Mouse (Mus musculus) splenic B cell, adult 2 months (primary cell): ENCODE data around the gene Cdhr1.

Experiments
- DNase-seq: peaks from one replicate; pipeline ENCODE4 v3.0.0-alpha.2; 2011; ENCODE audit warnings: low read depth, low spot score
- H3K27me3 ChIP-seq: 2 replicates; pipeline ENCODE4 v1.6.1; 2012; ENCODE audit warnings: mild to moderate bottlenecking, low read length, moderate library complexity, mixed read lengths; ENCODE audit not compliant: control insufficient read depth, poor library complexity, insufficient read depth, severe bottlenecking
- H3K36me3 ChIP-seq: 2 replicates; pipeline ENCODE4 v1.6.1; 2012; ENCODE audit warnings: mild to moderate bottlenecking, low read length, moderate library complexity, mixed read lengths; ENCODE audit not compliant: control insufficient read depth, poor library complexity, insufficient read depth, severe bottlenecking

Cdhr1 gene

DNA sequence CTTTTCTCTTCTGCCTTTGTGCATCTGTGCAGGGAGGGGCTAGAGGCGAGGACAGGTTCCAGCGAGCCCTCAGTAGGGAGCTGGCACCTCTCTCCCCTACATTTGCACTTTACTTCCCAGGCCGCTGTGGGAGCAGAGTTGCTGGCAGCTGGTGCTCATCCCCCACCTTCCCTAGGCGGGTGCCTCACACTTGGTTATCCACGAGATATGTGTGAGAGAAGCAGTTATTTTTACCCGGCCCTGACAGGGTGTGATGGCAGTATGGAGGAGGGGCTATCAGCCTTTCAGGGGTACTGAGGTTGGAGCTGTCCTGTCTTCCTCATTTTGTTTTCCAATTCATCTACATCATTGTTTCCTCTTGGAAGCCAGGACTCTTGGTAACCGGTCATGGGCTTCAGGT is 7.7 kb upstream of the Cdhr1 start:
- Histone ChIP-seq H3K27me3 (no peaks in the 10 kb centered on the region), H3K36me3 (no peaks in the 10 kb centered on the region)
- no peak for DNase-seq

DNA sequence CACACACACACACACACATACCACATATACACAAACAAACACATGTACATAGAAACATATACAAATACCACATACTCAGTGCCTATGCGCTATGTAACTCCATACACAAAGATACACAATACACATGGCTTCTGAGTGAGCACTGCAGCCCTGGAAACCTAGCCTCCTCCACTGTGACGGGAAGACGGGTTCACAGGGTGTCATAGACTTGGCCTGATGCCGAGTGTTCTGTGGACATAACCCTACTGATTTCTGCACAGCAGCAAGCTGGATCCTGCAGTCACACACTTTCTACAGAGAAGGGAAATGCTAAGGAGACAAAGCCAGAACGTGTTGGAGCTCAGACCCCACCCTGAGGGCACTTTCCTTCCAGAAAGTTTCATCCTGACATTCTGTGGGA is 6.6 kb upstream of the Cdhr1 start:
- Histone ChIP-seq H3K27me3 (no peaks in the 10 kb centered on the region), H3K36me3 (no peaks in the 10 kb centered on the region)
- DNase-seq = no peak

DNA sequence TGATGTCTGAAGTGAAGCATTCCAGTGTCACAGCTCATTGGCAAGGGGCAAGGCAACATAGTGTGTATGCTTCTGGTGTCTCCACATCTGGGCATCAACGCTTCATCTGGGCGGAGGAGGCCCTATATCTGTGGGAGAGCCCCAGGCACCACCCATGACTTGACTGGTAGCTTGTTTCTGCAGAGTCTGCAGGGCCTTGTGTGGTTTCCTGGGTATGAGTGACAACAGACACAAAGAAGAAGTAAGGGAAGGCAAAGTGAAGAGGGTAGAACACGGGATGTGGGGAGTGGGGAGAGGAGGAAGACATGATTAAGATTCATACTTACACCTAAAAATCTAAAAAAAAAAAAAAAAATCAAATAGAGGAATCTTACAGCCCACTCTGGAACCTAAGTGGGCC is 4.3 kb upstream of the Cdhr1 start:
- DNase-seq = no peak
- no peaks in the 10 kb centered on the region for H3K27me3 ChIP-seq
- H3K36me3 ChIP-seq = no peaks in the 10 kb centered on the region

DNA sequence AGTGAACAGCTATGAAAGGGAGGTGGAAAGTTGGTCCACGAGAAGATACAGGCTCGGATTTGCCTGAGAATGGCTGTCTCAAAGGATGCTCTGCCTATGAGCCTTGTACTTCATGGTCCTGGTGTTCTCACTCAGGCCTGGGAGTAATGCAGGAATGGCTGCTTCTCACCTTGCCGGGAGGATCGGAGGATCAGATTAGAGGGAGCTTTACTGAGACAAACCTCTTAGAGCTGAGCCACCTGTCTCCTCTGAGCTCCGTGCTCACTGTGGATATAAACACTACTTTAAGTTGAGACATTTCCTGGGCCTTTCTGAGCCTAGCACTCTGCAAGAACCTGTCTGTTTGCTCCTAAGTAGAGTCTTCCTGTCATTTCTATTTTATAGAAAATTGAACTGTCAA is 3.4 kb upstream of the Cdhr1 start:
- no peak for DNase-seq
- Histone ChIP-seq H3K36me3 (no peaks in the 10 kb centered on the region), H3K27me3 (no peaks in the 10 kb centered on the region)

DNA sequence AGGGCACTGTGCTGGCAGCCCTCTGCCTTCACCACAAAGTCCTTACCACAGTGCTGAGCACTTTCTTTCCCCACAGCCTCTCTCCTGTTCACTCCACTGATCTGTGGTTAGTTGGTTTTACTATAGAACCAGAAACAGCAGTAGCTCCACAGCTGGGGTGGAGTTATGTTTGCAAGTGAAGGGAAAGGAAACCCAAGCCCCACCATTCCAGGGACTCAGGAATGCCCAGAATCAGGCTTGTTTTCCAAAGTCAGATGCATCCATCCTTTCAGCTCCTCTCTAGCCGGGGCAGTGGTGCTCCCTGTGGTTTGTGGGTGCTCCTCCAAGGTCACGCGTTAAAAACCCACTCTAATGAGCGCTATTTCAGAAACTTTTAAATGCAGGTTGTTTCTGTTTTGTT is 2.6 kb downstream of the Cdhr1 start:
- no peak for DNase-seq
- Histone ChIP-seq H3K27me3 (no peaks in the 10 kb centered on the region), H3K36me3 (no peaks in the 10 kb centered on the region)

DNA sequence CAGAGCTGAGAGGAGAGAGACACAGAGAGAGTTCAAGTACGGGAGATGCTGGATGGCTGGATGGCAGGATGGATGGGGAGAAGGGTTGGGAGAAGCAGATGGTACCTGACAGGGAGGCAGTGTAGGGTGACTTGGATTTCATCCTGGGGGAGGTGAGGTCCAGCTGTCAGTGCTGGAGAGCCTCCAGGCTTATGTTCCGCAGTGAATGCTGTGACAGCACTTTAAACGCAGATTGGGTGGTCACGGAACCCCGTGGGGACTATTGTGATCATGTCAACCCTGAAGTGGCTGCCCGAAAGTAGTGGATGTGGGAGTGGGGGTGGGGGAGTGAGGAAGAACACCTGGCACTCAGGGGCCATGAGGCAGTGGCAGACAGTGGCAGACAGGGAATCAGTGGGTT is 3.7 kb downstream of the Cdhr1 start:
- no peaks in the 10 kb centered on the region for H3K27me3 ChIP-seq
- no peaks in the 10 kb centered on the region for H3K36me3 ChIP-seq
- no peak for DNase-seq

- Histone ChIP-seq H3K36me3 (no peaks in the 10 kb centered on the region), H3K27me3 (no peaks in the 10 kb centered on the region)
- DNase-seq = no peak
Measured at GRCm38 (mm10) chr14:37083755-37084154, 14.4 kb downstream of the Cdhr1 start.

DNA sequence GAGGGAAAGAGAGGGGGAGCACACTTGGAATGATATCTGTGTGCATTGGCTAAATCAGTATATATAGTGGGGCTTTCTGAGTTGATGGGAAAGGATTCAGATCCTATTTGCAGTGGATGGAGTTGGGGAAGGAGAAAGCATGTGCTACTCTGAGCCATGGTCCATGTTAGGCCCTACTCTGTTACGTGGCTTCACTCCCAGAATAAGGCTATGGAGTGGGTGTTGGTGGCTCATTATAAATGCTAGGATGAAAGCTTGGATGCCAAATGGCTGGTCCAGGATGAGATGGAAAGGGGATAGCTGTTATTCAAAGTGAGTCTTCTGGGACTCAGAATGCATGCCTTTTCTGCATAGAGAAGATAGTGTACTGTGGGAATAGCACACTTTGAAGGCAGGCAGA is 17.4 kb downstream of the Cdhr1 start:
- Histone ChIP-seq H3K36me3 (no peaks in the 10 kb centered on the region), H3K27me3 (no peaks in the 10 kb centered on the region)
- no peak for DNase-seq

DNA sequence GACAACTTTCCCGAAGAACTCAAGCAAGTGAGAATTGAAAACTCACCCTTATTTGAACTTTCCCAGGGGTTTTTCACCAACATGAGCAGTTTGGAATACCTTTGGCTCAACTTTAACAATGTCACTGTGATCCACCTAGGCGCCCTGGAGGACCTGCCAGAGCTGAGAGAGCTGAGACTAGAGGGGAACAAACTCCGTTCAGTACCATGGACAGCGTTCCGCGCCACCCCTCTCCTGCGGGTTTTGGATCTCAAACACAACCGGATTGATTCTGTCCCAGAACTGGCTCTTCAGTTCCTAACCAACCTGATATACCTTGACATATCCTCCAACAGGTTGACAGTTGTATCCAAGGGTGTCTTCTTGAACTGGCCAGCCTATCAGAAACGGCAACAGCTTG is 29.6 kb downstream of the Cdhr1 start:
- Histone ChIP-seq H3K27me3 (no peaks in the 10 kb centered on the region), H3K36me3 (no peaks in the 10 kb centered on the region)
- peak; percentile 1 for DNase-seq

- no peak for DNase-seq
- no peaks in the 10 kb centered on the region for H3K36me3 ChIP-seq
- no peaks in the 10 kb centered on the region for H3K27me3 ChIP-seq
Measured at GRCm38 (mm10) chr14:37067629-37068028, 30.5 kb downstream of the Cdhr1 start, which contains the start of gene Lrit2. Lrit2 (plus strand) TSS chr14:37067929.

GRCm38 (mm10) chr14:37066636-37067035 is 31.5 kb downstream of the Cdhr1 start:
- no peaks in the 10 kb centered on the region for H3K27me3 ChIP-seq
- DNase-seq = no peak
- no peaks in the 10 kb centered on the region for H3K36me3 ChIP-seq

DNA sequence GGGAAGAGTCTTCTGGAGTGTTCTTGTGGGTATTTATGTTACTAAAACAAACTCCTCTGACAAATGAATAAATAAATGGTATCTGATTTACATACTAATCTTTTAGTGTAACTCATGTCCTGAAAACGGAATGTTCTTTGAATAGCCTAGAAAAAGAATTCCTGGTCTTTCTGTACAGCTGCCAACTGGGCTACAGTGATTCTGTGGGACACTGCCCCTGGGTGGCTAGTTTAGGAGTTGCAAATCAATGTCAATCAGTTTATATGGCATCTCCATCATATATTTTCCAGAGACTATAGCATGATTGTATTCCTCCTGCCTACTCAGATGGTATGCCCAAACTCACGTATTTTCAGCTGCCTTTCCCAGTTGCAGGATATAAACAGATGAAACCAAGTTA is 33.3 kb downstream of the Cdhr1 start:
- no peak for DNase-seq
- Histone ChIP-seq H3K27me3 (no peaks in the 10 kb centered on the region), H3K36me3 (no peaks in the 10 kb centered on the region)

DNA sequence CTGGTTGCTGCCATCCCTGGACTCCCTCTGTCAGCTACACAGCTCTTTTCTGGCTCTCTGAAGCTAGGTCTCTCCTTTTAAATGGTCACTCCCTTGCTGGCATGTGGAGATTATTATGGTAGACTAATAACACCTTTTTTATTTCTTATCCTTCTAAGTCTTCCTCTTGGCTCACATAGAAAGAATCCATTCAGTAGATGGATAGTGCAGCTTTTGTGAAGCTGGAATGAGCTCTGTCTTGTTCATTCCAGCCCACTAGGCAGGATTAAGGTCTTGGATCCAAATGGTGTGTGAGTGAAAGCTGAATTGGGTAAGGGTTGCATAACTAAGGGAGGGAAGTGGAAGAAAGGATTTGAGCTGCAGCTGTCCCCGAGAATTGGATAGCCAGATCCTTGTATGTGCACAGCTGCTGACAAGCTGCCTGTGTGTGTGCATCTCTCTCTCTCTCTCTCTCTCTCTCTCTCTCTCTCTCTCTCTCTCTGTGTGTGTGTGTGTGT is 49.2 kb downstream of the Cdhr1 start, which contains the start of gene Rgr:
Gene Rgr, minus strand, starts transcription at position 51 of the 497 bp plus-strand sequence.
- Histone ChIP-seq H3K36me3 (no peaks in the 10 kb centered on the region), H3K27me3 (no peaks in the 10 kb centered on the region)
- DNase-seq = no peak

DNA sequence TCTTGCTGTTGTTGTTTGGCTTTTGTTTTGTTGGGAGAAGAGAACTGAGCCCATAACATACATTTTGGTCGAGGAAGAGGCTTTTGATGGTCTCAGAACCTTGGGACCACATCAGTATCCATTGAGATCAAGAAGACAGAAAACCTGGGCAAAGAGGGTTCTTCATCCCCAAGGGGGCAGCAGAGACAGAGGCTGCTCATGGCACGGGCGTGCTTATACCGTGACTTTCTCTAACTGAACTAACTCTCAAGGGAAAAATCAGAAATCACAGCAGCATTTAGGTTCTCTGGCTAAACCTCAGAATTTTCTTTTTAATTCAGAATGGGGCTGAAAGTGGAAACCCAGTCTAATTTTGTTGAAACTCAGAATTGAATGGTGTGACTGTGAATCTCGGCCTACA is 63.7 kb downstream of the Cdhr1 start:
- no peaks in the 10 kb centered on the region for H3K27me3 ChIP-seq
- H3K36me3 ChIP-seq = no peaks in the 10 kb centered on the region
- DNase-seq = no peak

GRCm38 (mm10) chr14:37033241-37033640 is 64.9 kb downstream of the Cdhr1 start:
- DNase-seq = peak; percentile 68
- no peaks in the 10 kb centered on the region for H3K36me3 ChIP-seq
- H3K27me3 ChIP-seq = no peaks in the 10 kb centered on the region

DNA sequence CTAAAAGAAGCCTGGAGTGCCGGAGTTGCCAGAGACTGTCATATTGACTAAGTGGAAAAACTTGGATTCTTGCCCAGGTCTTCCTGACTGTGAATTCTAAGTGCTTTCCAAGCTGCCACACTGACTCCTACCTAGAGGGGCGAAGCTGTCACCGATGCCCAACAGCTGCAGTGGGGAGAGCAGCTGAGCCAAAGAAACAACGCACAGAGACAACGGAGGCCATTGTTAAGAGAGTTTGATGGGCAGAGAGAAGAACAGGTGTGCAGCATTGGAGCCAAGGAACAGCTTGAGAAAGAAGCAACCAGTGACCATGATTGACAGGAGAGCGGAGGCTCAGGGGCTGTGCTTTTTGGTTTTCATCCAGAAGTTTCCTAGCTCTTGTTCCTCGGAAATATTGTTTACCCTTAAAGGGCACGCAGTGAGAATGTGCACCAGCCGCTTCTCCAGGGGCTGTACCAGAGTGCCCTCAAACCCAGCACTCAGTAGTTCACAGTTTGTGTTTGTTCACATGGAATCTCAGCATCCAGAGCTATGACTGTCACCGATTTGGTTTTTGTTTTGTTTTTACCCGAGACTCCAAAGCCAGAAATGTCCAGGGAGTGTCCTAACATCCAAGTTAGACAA is 65.6 kb downstream of the Cdhr1 start:
- Histone ChIP-seq H3K36me3 (no peaks in the 10 kb centered on the region), H3K27me3 (no peaks in the 10 kb centered on the region)
- no peak for DNase-seq
